ENCODE assay signal across 8 mouse cellular contexts in the genomic region with DNA sequence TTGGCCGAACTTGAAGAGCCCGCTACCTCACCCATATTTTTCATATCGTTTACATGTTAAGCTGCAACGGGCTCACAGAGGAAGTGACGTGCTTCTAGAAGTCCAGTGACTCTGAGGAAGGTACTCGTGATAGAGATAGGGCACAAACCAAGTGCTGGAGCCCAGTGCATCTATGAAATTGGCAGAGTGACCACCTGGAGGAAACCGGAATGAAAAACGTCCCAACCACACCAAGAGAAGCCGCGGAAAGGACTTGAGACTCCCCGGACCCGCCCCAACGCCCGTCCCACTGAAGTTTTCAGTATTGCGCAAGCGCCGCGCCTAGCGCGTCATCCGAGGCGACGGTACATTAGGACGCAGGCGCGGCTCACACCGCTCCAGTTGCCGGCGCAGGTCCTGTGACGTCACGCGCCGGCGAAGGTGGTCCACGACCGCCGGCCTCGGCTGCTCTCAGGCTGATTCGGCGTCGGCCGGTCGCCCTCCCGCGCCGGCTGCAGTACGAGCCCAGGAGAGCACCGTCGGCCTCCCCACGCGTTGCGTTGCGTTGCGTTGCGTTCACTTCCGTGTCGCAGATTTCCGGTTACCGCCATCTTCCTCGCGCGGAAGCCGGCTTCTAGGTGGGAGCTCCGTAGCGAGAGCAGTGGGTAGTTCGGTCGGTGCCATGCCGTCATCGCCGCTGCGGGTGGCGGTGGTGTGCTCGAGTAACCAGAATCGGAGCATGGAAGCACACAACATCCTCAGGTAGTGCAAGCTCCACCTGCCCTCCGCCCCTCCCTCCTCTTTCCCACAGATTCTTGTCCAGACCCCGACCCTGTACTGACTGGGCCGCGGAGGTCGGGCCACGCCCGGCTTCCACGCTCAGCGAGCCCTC. TPM values are rescaled to one million over a fixed set of nuclear protein-coding genes. Genes with fewer than 3 reads are reported as not detected.
A peak's percentile ranks its signal among the peaks of the same experiment; 100 is the strongest.
DNase-seq lines count a peak whose midpoint lies in the region; ATAC-seq and TF ChIP-seq lines count a peak whose summit lies in the region.

A gene (plus strand): TSS at position 80 of the 871 bp plus-strand sequence.

- ATAC-seq in activated CD4-positive, CD25-positive, alpha-beta regulatory T cell, adult 4 months, result peak; percentile 67
- ATAC-seq in megakaryocyte progenitor cell, adult 5-6 weeks (replicated peaks; ENCODE audit: poor library complexity), result peak; percentile 79

- peaks cover 3% of the 10 kb centered on the region for H3K4me1 ChIP-seq in cortical plate, adult 2 months (ENCODE audit: control insufficient read depth, insufficient read depth, low read length)

- peak within 1 kb of the TSS; percentile 98 for H3K27ac ChIP-seq in cortical plate, adult 2 months (ENCODE audit: insufficient read depth, low read length)

- peak; percentile 91 for DNase-seq in gastrocnemius, postnatal 10 days
- DNase-seq in induced T-regulatory cell, adult 2 months (ENCODE audit: low read depth), result peak; percentile 98
- peak; percentile 87 to 95 for DNase-seq in left cerebral cortex, adult 9 months (ENCODE audit: low spot score in 2 of 2)
- DNase-seq in right cerebral cortex, postnatal 14 days, result peak; percentile 96
- DNase-seq in urinary bladder, postnatal 36 days (ENCODE audit: low spot score in 2 of 2), result peak; percentile 93 to 95

- TF ChIP-seq POLR2A in cortical plate, adult 2 months (IDR thresholded peaks at IDR 0.05; ENCODE audit: extremely low read depth, insufficient read depth, low read length), result peak; percentile 58; the same call in 1 of the 2 replicates

- no peak for TF ChIP-seq CTCF in cortical plate, adult 2 months (IDR thresholded peaks at IDR 0.05; ENCODE audit: extremely low read depth, insufficient read depth, low read length)

- peak within 1 kb of the TSS; percentile 95 for H3K4me3 ChIP-seq in cortical plate, adult 2 months (ENCODE audit: insufficient read depth, low read length)

RNA-seq across cellular contexts. Expression of the gene that starts here (rescaled TPM):
- 100 to 1,000 TPM; 158 to 181 TPM for polyA plus RNA-seq in activated CD4-positive, CD25-positive, alpha-beta regulatory T cell, adult 4 months (2017; shearing (Covaris generic))
- polyA plus RNA-seq in cortical plate, adult 2 months (2012; rRNA removed), result 131 and 138 TPM in 2 replicates
- 10 to 100 TPM; 50.8 to 51.4 TPM for total RNA-seq in gastrocnemius, postnatal 10 days (2021)
- 90.2 and 93.9 TPM in 2 replicates for total RNA-seq in megakaryocyte progenitor cell, adult 5-6 weeks (2015)
- total RNA-seq in megakaryocyte progenitor cell, adult 5-6 weeks (2017), result 101 and 105 TPM in 2 replicates

Comparison
In these comparisons a context has a peak if more than half of its experiments do, and no peak if none do; other contexts are left out.
1. Peak in every context shown above with its lines: DNase-seq, ATAC-seq, H3K4me3 ChIP-seq and H3K27ac ChIP-seq.